Mouse (Mus musculus): ENCODE measurements around the gene Ccn2.

DNA sequence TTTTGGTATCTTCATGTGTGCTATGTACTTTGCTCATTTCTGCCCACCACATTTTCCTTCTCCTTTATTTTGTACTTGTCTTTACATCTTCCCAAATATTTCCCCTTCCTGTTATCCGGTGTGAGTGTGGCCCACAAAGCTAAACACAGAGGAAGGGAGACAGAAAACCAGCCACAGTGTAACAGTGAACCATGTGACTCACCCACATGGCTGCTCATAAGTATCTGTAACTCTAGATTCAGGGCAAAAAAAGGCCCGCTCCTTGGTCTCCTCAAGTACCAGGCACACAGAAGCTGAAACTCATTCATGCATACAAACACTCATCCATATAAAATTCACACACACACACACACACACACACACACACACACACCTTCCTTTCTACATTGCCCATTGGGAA, 7.8 kb downstream of the Ccn2 start:
- no peak for TF ChIP-seq CTCF (IDR thresholded peaks at IDR 0.05; ENCODE audit: borderline replicate concordance, insufficient read depth, low read length)
- no peak for TF ChIP-seq POLR2A (IDR thresholded peaks at IDR 0.05; ENCODE audit: low read depth, low read length)
